Mouse (Mus musculus) heart, embryonic 13.5 days (tissue): ENCODE data around the gene Tet2. TPM values are rescaled to one million over a fixed set of nuclear protein-coding genes. Genes with fewer than 3 reads are reported as not detected.

Source experiments
- ATAC-seq: fragments of 200-750 bp; cut with Nextera tagmentation; 2 replicates; pipeline ENCODE4 v1.8.0; 2017; ENCODE audit warnings: moderate TSS enrichment; ENCODE audit not compliant: insufficient number of reproducible peaks, low FRiP score, low TSS enrichment; ENCODE audit errors: extremely low read depth
- H3K27ac ChIP-seq: fragments of 300-500 bp; sonication (generic); replicated peaks from 2 replicates; pipeline ENCODE4 v1.5.1; 2015; ENCODE audit warnings: moderate library complexity, mild to moderate bottlenecking, inconsistent platforms
- H3K27me3 ChIP-seq: fragments of 300-500 bp; sonication (generic); replicated peaks from 2 replicates; pipeline ENCODE4 v1.6.1; 2015; ENCODE audit warnings: mild to moderate bottlenecking, inconsistent platforms
- H3K36me3 ChIP-seq: fragments of 300-500 bp; sonication (generic); 2 replicates; pipeline ENCODE4 v1.6.1; 2015; ENCODE audit warnings: mild to moderate bottlenecking, inconsistent platforms
- H3K4me1 ChIP-seq: fragments of 300-500 bp; sonication (generic); 2 replicates; pipeline ENCODE4 v1.6.1; 2015; ENCODE audit warnings: inconsistent platforms
- H3K4me2 ChIP-seq: fragments of 300-500 bp; sonication (generic); 2 replicates; pipeline ENCODE4 v1.6.1; 2015; ENCODE audit warnings: inconsistent platforms, mild to moderate bottlenecking, moderate library complexity
- H3K4me3 ChIP-seq: fragments of 300-500 bp; sonication (generic); 2 replicates; pipeline ENCODE4 v1.5.1; 2015; ENCODE audit warnings: moderate library complexity, mild to moderate bottlenecking, inconsistent platforms
- H3K9ac ChIP-seq: fragments of 300-500 bp; sonication (generic); 2 replicates; pipeline ENCODE4 v1.6.1; 2015; ENCODE audit warnings: inconsistent platforms, mild to moderate bottlenecking, moderate library complexity
- H3K9me3 ChIP-seq: fragments of 300-500 bp; sonication (generic); 2 replicates; pipeline ENCODE4 v1.6.1; 2016; ENCODE audit warnings: inconsistent platforms
- WGBS: fragments of 180-500 bp; shearing (Covaris S2); methylation state at CpG from one replicate; pipeline ENCODE4 v1.1.7; 2015; ENCODE audit warnings: mixed read lengths; 5-methylcytosine and 5-hydroxymethylcytosine counted together
- polyA plus RNA-seq: library from polyadenylated mRNA; unstranded; fragments of >200 nt; fragmentation: Nextera tagmentation; extraction: Ambion mirVana; gene quantifications from 2 replicates; pipeline ENCODE4 v1.2.1, GENCODE M21; 2015

Gene Tet2
- polyA plus RNA-seq, 1 experiment from 2014 or later, result 15.5 TPM

- Histone ChIP-seq H3K27me3 (no peaks in the 10 kb centered on the region), H3K4me3 (no peak overlapping the region), H3K9ac (no peak overlapping the region), H3K4me2 (no peak overlapping the region), H3K4me1 (no peaks in the 10 kb centered on the region), H3K27ac (no peak overlapping the region), H3K9me3 (no peaks in the 10 kb centered on the region), H3K36me3 (peaks cover 57% of the 10 kb centered on the region)
- no peak for ATAC-seq
- 86% methylated on average over 13 of the region's 13 CpGs for WGBS
Measured at GRCm38 (mm10) chr3:133488022-133488725, 56.8 kb downstream of the Tet2 start.

GRCm38 (mm10) chr3:133482887-133483286 is 62.1 kb downstream of the Tet2 start:
- no peaks in the 10 kb centered on the region for H3K4me1 ChIP-seq
- ATAC-seq, result no peak
- peaks cover 89% of the 10 kb centered on the region for H3K36me3 ChIP-seq
- no peaks in the 10 kb centered on the region for H3K27me3 ChIP-seq
- H3K4me2 ChIP-seq, result no peak overlapping the region
- no peaks in the 10 kb centered on the region for H3K9me3 ChIP-seq
- no peak overlapping the region for H3K9ac ChIP-seq
- no peak overlapping the region for H3K4me3 ChIP-seq
- no peak overlapping the region for H3K27ac ChIP-seq
- 81% methylated on average over 1 of the region's 1 CpGs for WGBS

GRCm38 (mm10) chr3:133478987-133479386 is 66.0 kb downstream of the Tet2 start:
- H3K4me1 ChIP-seq, result no peaks in the 10 kb centered on the region
- H3K27me3 ChIP-seq, result no peaks in the 10 kb centered on the region
- no peak overlapping the region for H3K4me2 ChIP-seq
- no peak overlapping the region for H3K9ac ChIP-seq
- H3K9me3 ChIP-seq, result no peaks in the 10 kb centered on the region
- ATAC-seq, result no peak
- H3K4me3 ChIP-seq, result no peak overlapping the region
- peaks cover 75% of the 10 kb centered on the region for H3K36me3 ChIP-seq
- no peak overlapping the region for H3K27ac ChIP-seq
- 75% methylated on average over 3 of the region's 3 CpGs for WGBS

GRCm38 (mm10) chr3:133473781-133474180 is 71.2 kb downstream of the Tet2 start:
- no peak for ATAC-seq
- Histone ChIP-seq H3K4me3 (no peak overlapping the region), H3K4me1 (no peaks in the 10 kb centered on the region), H3K4me2 (no peak overlapping the region), H3K27ac (no peak overlapping the region), H3K9ac (no peak overlapping the region), H3K9me3 (no peaks in the 10 kb centered on the region), H3K27me3 (no peaks in the 10 kb centered on the region), H3K36me3 (peaks cover 75% of the 10 kb centered on the region)
- WGBS, result 69% methylated on average over 1 of the region's 1 CpGs

GRCm38 (mm10) chr3:133471101-133471500 is 73.8 kb downstream of the Tet2 start:
- no peaks in the 10 kb centered on the region for H3K9me3 ChIP-seq
- no peak for ATAC-seq
- H3K4me1 ChIP-seq, result no peaks in the 10 kb centered on the region
- no peak overlapping the region for H3K27ac ChIP-seq
- H3K4me2 ChIP-seq, result no peak overlapping the region
- no peak overlapping the region for H3K4me3 ChIP-seq
- no peaks in the 10 kb centered on the region for H3K27me3 ChIP-seq
- H3K36me3 ChIP-seq, result peaks cover 87% of the 10 kb centered on the region
- 81% methylated on average over 4 of the region's 4 CpGs for WGBS
- H3K9ac ChIP-seq, result no peak overlapping the region

GRCm38 (mm10) chr3:133468883-133469282 is 76.1 kb downstream of the Tet2 start:
- no peak for ATAC-seq
- Histone ChIP-seq H3K27ac (no peak overlapping the region), H3K36me3 (peaks cover 82% of the 10 kb centered on the region), H3K9me3 (no peaks in the 10 kb centered on the region), H3K27me3 (no peaks in the 10 kb centered on the region), H3K4me3 (no peak overlapping the region), H3K4me2 (no peak overlapping the region), H3K4me1 (no peaks in the 10 kb centered on the region), H3K9ac (no peak overlapping the region)
- WGBS, result 91% methylated on average over 7 of the region's 7 CpGs

- Histone ChIP-seq H3K4me3 (no peak overlapping the region), H3K4me2 (no peak overlapping the region), H3K27ac (no peak overlapping the region), H3K36me3 (peaks cover 60% of the 10 kb centered on the region), H3K4me1 (no peaks in the 10 kb centered on the region), H3K9ac (no peak overlapping the region), H3K9me3 (no peaks in the 10 kb centered on the region), H3K27me3 (no peaks in the 10 kb centered on the region)
- 90% methylated on average over 3 of the region's 3 CpGs for WGBS
- no peak for ATAC-seq
Measured at GRCm38 (mm10) chr3:133463233-133463632, 81.7 kb downstream of the Tet2 start.

- Histone ChIP-seq H3K4me2 (no peak overlapping the region), H3K27ac (no peak overlapping the region), H3K36me3 (peaks cover 52% of the 10 kb centered on the region), H3K4me1 (no peaks in the 10 kb centered on the region), H3K9me3 (no peaks in the 10 kb centered on the region), H3K9ac (no peak overlapping the region), H3K4me3 (no peak overlapping the region), H3K27me3 (no peaks in the 10 kb centered on the region)
- 83% methylated on average over 6 of the region's 6 CpGs for WGBS
- ATAC-seq, result no peak
Measured at GRCm38 (mm10) chr3:133462485-133462884, 82.5 kb downstream of the Tet2 start.

- ATAC-seq, result no peak
- H3K4me1 ChIP-seq, result no peaks in the 10 kb centered on the region
- 63% methylated on average over 3 of the region's 3 CpGs for WGBS
Measured at GRCm38 (mm10) chr3:133462059-133462458, 82.9 kb downstream of the Tet2 start.

GRCm38 (mm10) chr3:133459174-133459573 is 85.8 kb downstream of the Tet2 start:
- no peak overlapping the region for H3K27ac ChIP-seq
- H3K4me3 ChIP-seq, result no peak overlapping the region
- H3K27me3 ChIP-seq, result no peaks in the 10 kb centered on the region
- no peaks in the 10 kb centered on the region for H3K4me1 ChIP-seq
- no peak overlapping the region for H3K4me2 ChIP-seq
- no peak overlapping the region for H3K9ac ChIP-seq
- 67% methylated on average over 1 of the region's 1 CpGs for WGBS
- no peak; the same call in 1 of the 2 replicates for ATAC-seq
- H3K36me3 ChIP-seq, result peaks cover 28% of the 10 kb centered on the region
- no peaks in the 10 kb centered on the region for H3K9me3 ChIP-seq

More at GRCm38 (mm10) chr3:133462059-133462458, 82.9 kb downstream of the Tet2 start:
- Histone ChIP-seq H3K4me3 (no peak overlapping the region), H3K36me3 (peaks cover 48% of the 10 kb centered on the region), H3K27me3 (no peaks in the 10 kb centered on the region), H3K27ac (no peak overlapping the region), H3K4me2 (no peak overlapping the region), H3K9me3 (no peaks in the 10 kb centered on the region), H3K9ac (no peak overlapping the region)

- Histone ChIP-seq H3K27me3 (no peaks in the 10 kb centered on the region), H3K4me2 (no peak overlapping the region), H3K9me3 (no peaks in the 10 kb centered on the region), H3K36me3 (no peaks in the 10 kb centered on the region), H3K27ac (no peak overlapping the region), H3K9ac (no peak overlapping the region), H3K4me1 (no peaks in the 10 kb centered on the region), H3K4me3 (no peak overlapping the region)
- WGBS, result 61% methylated on average over 8 of the region's 8 CpGs
- no peak for ATAC-seq
Measured at GRCm38 (mm10) chr3:133453896-133454295, 91.0 kb downstream of the Tet2 start.

GRCm38 (mm10) chr3:133436919-133437320 is 108.0 kb downstream of the Tet2 start:
- H3K4me2 ChIP-seq, result no peak overlapping the region
- ATAC-seq, result no peak
- no peak overlapping the region for H3K4me3 ChIP-seq
- WGBS, result 88% methylated on average over 6 of the region's 6 CpGs
- H3K27me3 ChIP-seq, result no peaks in the 10 kb centered on the region
- no peaks in the 10 kb centered on the region for H3K36me3 ChIP-seq
- H3K4me1 ChIP-seq, result no peaks in the 10 kb centered on the region
- no peak overlapping the region for H3K9ac ChIP-seq
- no peak overlapping the region for H3K27ac ChIP-seq
- no peaks in the 10 kb centered on the region for H3K9me3 ChIP-seq
